Mouse (Mus musculus) intestine, postnatal 0 days (tissue): Measurements from ENCODE around the gene Zfp119a. TPM values are rescaled to one million over a fixed set of nuclear protein-coding genes. Genes with fewer than 3 reads are reported as not detected.
"Not testable (repeated sequence)": the region's sequence is repeated elsewhere in the genome, so short reads cannot be mapped to it uniquely, and the experiment has no call there.

Experiments
- ATAC-seq: fragments of 200-750 bp; cut with Nextera tagmentation; 2 replicates; pipeline ENCODE4 v1.8.0; 2017; ENCODE audit warnings: mild to moderate bottlenecking, moderate TSS enrichment, moderate library complexity
- H3K27ac ChIP-seq: fragments of 300-500 bp; sonication (generic); 2 replicates; pipeline ENCODE4 v1.5.1; 2014; ENCODE audit warnings: mild to moderate bottlenecking, low read depth, low read length, moderate library complexity
- H3K27me3 ChIP-seq: fragments of 300-500 bp; sonication (generic); replicated peaks from 2 replicates; pipeline ENCODE4 v1.6.1; 2014; ENCODE audit warnings: low read length, mixed read lengths; ENCODE audit not compliant: control insufficient read depth, insufficient read depth
- H3K36me3 ChIP-seq: fragments of 300-500 bp; sonication (generic); 2 replicates; pipeline ENCODE4 v1.6.1; 2014; ENCODE audit warnings: mild to moderate bottlenecking, moderate library complexity; ENCODE audit not compliant: control insufficient read depth, insufficient read depth
- H3K4me1 ChIP-seq: fragments of 300-500 bp; sonication (generic); replicated peaks from 2 replicates; pipeline ENCODE4 v1.6.1; 2014; ENCODE audit warnings: antibody characterized with exemption, low read length, mixed read lengths; ENCODE audit not compliant: control insufficient read depth, insufficient read depth
- H3K4me2 ChIP-seq: fragments of 300-500 bp; sonication (generic); replicated peaks from 2 replicates; pipeline ENCODE4 v1.6.1; 2014; ENCODE audit warnings: low read depth, mild to moderate bottlenecking, moderate library complexity
- H3K4me3 ChIP-seq: fragments of 300-500 bp; sonication (generic); 2 replicates; pipeline ENCODE4 v1.5.1; 2014; ENCODE audit warnings: low read depth, low read length
- H3K9ac ChIP-seq: fragments of 300-500 bp; sonication (generic); 2 replicates; pipeline ENCODE4 v1.6.1; 2014; ENCODE audit warnings: mild to moderate bottlenecking, low read depth, low read length
- H3K9me3 ChIP-seq: fragments of 300-500 bp; sonication (generic); 2 replicates; pipeline ENCODE4 v1.6.1; 2016; ENCODE audit warnings: mixed run types; ENCODE audit not compliant: control insufficient read depth
- CTCF ChIP-seq: sonication (generic); IDR thresholded peaks from 2 replicates; pipeline ENCODE4 v1.5.1; 2016; ENCODE audit warnings: low read depth, mild to moderate bottlenecking, control low read depth, antibody characterized with exemption, moderate library complexity
- WGBS: fragments of 180-500 bp; shearing (Covaris S2); extraction: QIAGEN DNeasy Blood & Tissue Kit; methylation state at CpG from one replicate; pipeline ENCODE4 v1.1.7; 2014; 5-methylcytosine and 5-hydroxymethylcytosine counted together
- polyA plus RNA-seq: library from polyadenylated mRNA; unstranded; fragments of >200 nt; fragmentation: Nextera tagmentation; extraction: Ambion mirVana; gene quantifications from 2 replicates; pipeline ENCODE4 v1.2.1, GENCODE M21; 2015

Gene Zfp119a
- polyA plus RNA-seq, 1 experiment from 2014 or later, result 4.9 TPM

- H3K4me2 ChIP-seq, result no peak overlapping the region
- H3K9ac ChIP-seq, result no peak overlapping the region
- H3K9me3 ChIP-seq, result no peaks in the 10 kb centered on the region
- H3K27ac ChIP-seq, result no peak overlapping the region
- 55% methylated on average over 2 of the region's 2 CpGs for WGBS
- H3K36me3 ChIP-seq, result no peaks in the 10 kb centered on the region
- no peaks in the 10 kb centered on the region for H3K4me1 ChIP-seq
- peak; percentile 41 for TF ChIP-seq CTCF
- no peak for ATAC-seq
- H3K4me3 ChIP-seq, result no peak overlapping the region
- H3K27me3 ChIP-seq, result no peaks in the 10 kb centered on the region
Observed at GRCm38 (mm10) chr17:55884912-55885311, 6.2 kb upstream of the Zfp119a start.

- no peaks in the 10 kb centered on the region for H3K36me3 ChIP-seq
- 44% methylated on average over 2 of the region's 2 CpGs for WGBS
- no peak overlapping the region for H3K27ac ChIP-seq
- no peaks in the 10 kb centered on the region for H3K4me1 ChIP-seq
- no peak overlapping the region for H3K4me2 ChIP-seq
- H3K9me3 ChIP-seq, result no peaks in the 10 kb centered on the region
- ATAC-seq, result peak; percentile 39; the same call in 1 of the 2 replicates
- H3K9ac ChIP-seq, result no peak overlapping the region
- no peaks in the 10 kb centered on the region for H3K27me3 ChIP-seq
- no peak overlapping the region for H3K4me3 ChIP-seq
- TF ChIP-seq CTCF, result no peak
Observed at GRCm38 (mm10) chr17:55883631-55884030, 4.9 kb upstream of the Zfp119a start.

- H3K27me3 ChIP-seq, ATAC-seq, H3K4me1 ChIP-seq, H3K36me3 ChIP-seq, H3K9me3 ChIP-seq: not testable (repeated sequence)
- H3K4me2 ChIP-seq, result peak overlapping the region; percentile 61
- H3K27ac ChIP-seq, result peak overlapping the region; percentile 62
- WGBS, result 0% methylated on average over 6 of the region's 8 CpGs
- peak overlapping the region; percentile 47 for H3K4me3 ChIP-seq
- peak overlapping the region; percentile 42; the same call in 1 of the 2 replicates for H3K9ac ChIP-seq
Observed at GRCm38 (mm10) chr17:55878282-55878635, 471 bp downstream of the Zfp119a start.

- Histone ChIP-seq H3K4me3 (no peak overlapping the region), H3K27ac (no peak overlapping the region), H3K9ac (no peak overlapping the region), H3K27me3 (no peaks in the 10 kb centered on the region), H3K4me2 (no peak overlapping the region), H3K36me3 (no peaks in the 10 kb centered on the region), H3K4me1 (0 out of 2 replicates have a peak, but pooled peaks cover 3% of the 10 kb centered on the region), H3K9me3 (no peaks in the 10 kb centered on the region)
- no peak for TF ChIP-seq CTCF
- no peak for ATAC-seq
- WGBS, result 71% methylated on average over 4 of the region's 4 CpGs
Observed at GRCm38 (mm10) chr17:55877184-55877583, 1.5 kb downstream of the Zfp119a start.

GRCm38 (mm10) chr17:55843067-55843466 is 35.7 kb downstream of the Zfp119a start:
- no peak overlapping the region for H3K27ac ChIP-seq
- no peaks in the 10 kb centered on the region for H3K36me3 ChIP-seq
- no peak for TF ChIP-seq CTCF
- no peak overlapping the region for H3K9ac ChIP-seq
- no peak overlapping the region for H3K4me2 ChIP-seq
- H3K4me3 ChIP-seq, result no peak overlapping the region
- no peaks in the 10 kb centered on the region for H3K27me3 ChIP-seq
- ATAC-seq, result no peak
- H3K4me1 ChIP-seq, result no peaks in the 10 kb centered on the region
- no peaks in the 10 kb centered on the region for H3K9me3 ChIP-seq
- WGBS, result 92% methylated on average over 4 of the region's 4 CpGs

GRCm38 (mm10) chr17:55821566-55821965 is 57.2 kb downstream of the Zfp119a start:
- TF ChIP-seq CTCF, result no peak
- Histone ChIP-seq H3K27me3 (no peaks in the 10 kb centered on the region), H3K4me1 (no peaks in the 10 kb centered on the region), H3K9me3 (no peaks in the 10 kb centered on the region), H3K4me2 (no peak overlapping the region), H3K9ac (no peak overlapping the region), H3K4me3 (no peak overlapping the region), H3K36me3 (no peaks in the 10 kb centered on the region), H3K27ac (no peak overlapping the region)
- no peak for ATAC-seq
- 78% methylated on average over 1 of the region's 1 CpGs for WGBS

- no peak for ATAC-seq
- H3K27ac ChIP-seq, result no peak overlapping the region
Observed at GRCm38 (mm10) chr17:55816853-55817252, 61.9 kb downstream of the Zfp119a start.

More at GRCm38 (mm10) chr17:55816853-55817252, 61.9 kb downstream of the Zfp119a start:
- H3K9me3 ChIP-seq, result no peaks in the 10 kb centered on the region
- H3K9ac ChIP-seq, result no peak overlapping the region
- no peaks in the 10 kb centered on the region for H3K36me3 ChIP-seq
- no peak for TF ChIP-seq CTCF
- H3K4me3 ChIP-seq, result no peak overlapping the region
- no peak overlapping the region for H3K4me2 ChIP-seq
- H3K27me3 ChIP-seq, result no peaks in the 10 kb centered on the region
- H3K4me1 ChIP-seq, result no peaks in the 10 kb centered on the region
- WGBS, result 85% methylated on average over 4 of the region's 4 CpGs

Other genes with a start within 250 kb of the Zfp119a start
- 1.9 and 2.4 TPM in 2 replicates for gene Pot1b, start 166.3 kb downstream of the Zfp119a start, polyA plus RNA-seq
- gene Adgre4, start 128.9 kb downstream of the Zfp119a start, polyA plus RNA-seq, result 0.31 TPM in 2 replicates
- 4.8 and 5.0 TPM in 2 replicates for gene Zfp959, start 13.2 kb upstream of the Zfp119a start, polyA plus RNA-seq
- 3.4 and 3.7 TPM in 2 replicates for gene Zfp119b, start 70.6 kb upstream of the Zfp119a start, polyA plus RNA-seq
- gene Ebi3, start 73.7 kb upstream of the Zfp119a start, polyA plus RNA-seq, result 1.5 and 1.6 TPM in 2 replicates
- gene Yju2, start 80.2 kb upstream of the Zfp119a start, polyA plus RNA-seq, result 10.2 and 10.9 TPM in 2 replicates
- gene Shd, start 91.5 kb upstream of the Zfp119a start, polyA plus RNA-seq, result 2.7 and 2.9 TPM in 2 replicates
- 3.6 and 4.2 TPM in 2 replicates for gene Fsd1, start 107.6 kb upstream of the Zfp119a start, polyA plus RNA-seq
- gene Stap2, start 126.7 kb upstream of the Zfp119a start, polyA plus RNA-seq, result 82.8 and 84.5 TPM in 2 replicates
- gene Mpnd, start 126.8 kb upstream of the Zfp119a start, polyA plus RNA-seq, result 41.4 and 43.0 TPM in 2 replicates
- 92.3 and 97.0 TPM in 2 replicates for gene Sh3gl1, start 157.7 kb upstream of the Zfp119a start, polyA plus RNA-seq
- 4.8 and 5.2 TPM in 2 replicates for gene Chaf1a, start 161.5 kb upstream of the Zfp119a start, polyA plus RNA-seq
- 42.5 and 47.7 TPM in 2 replicates for gene Ubxn6, start 196.1 kb upstream of the Zfp119a start, polyA plus RNA-seq
- 25.9 and 33.6 TPM in 2 replicates for gene Hdgfl2, start 200.7 kb upstream of the Zfp119a start, polyA plus RNA-seq
- 0.30 and 0.31 TPM in 2 replicates for gene Plin4, start 230.9 kb upstream of the Zfp119a start, polyA plus RNA-seq
- gene Plin5, start 238.7 kb upstream of the Zfp119a start, polyA plus RNA-seq, result 0.10 TPM in 1 of 2 replicates, not detected in the other
- gene Lrg1, start 243.1 kb upstream of the Zfp119a start, polyA plus RNA-seq, result 3.6 and 3.9 TPM in 2 replicates